Mouse (Mus musculus) heart, embryonic 13.5 days (tissue): Measurements from ENCODE around the gene Eps15l1. TPM values are rescaled to one million over a fixed set of nuclear protein-coding genes. Genes with fewer than 3 reads are reported as not detected.

Experiments
- ATAC-seq: fragments of 200-750 bp; cut with Nextera tagmentation; 2 replicates; pipeline ENCODE4 v1.8.0; 2017; ENCODE audit warnings: moderate TSS enrichment; ENCODE audit not compliant: insufficient number of reproducible peaks, low FRiP score, low TSS enrichment; ENCODE audit errors: extremely low read depth
- H3K27ac ChIP-seq: fragments of 300-500 bp; sonication (generic); replicated peaks from 2 replicates; pipeline ENCODE4 v1.5.1; 2015; ENCODE audit warnings: moderate library complexity, mild to moderate bottlenecking, inconsistent platforms
- H3K27me3 ChIP-seq: fragments of 300-500 bp; sonication (generic); replicated peaks from 2 replicates; pipeline ENCODE4 v1.6.1; 2015; ENCODE audit warnings: mild to moderate bottlenecking, inconsistent platforms
- H3K36me3 ChIP-seq: fragments of 300-500 bp; sonication (generic); 2 replicates; pipeline ENCODE4 v1.6.1; 2015; ENCODE audit warnings: mild to moderate bottlenecking, inconsistent platforms
- H3K4me1 ChIP-seq: fragments of 300-500 bp; sonication (generic); 2 replicates; pipeline ENCODE4 v1.6.1; 2015; ENCODE audit warnings: inconsistent platforms
- H3K4me2 ChIP-seq: fragments of 300-500 bp; sonication (generic); 2 replicates; pipeline ENCODE4 v1.6.1; 2015; ENCODE audit warnings: inconsistent platforms, mild to moderate bottlenecking, moderate library complexity
- H3K4me3 ChIP-seq: fragments of 300-500 bp; sonication (generic); 2 replicates; pipeline ENCODE4 v1.5.1; 2015; ENCODE audit warnings: moderate library complexity, mild to moderate bottlenecking, inconsistent platforms
- H3K9ac ChIP-seq: fragments of 300-500 bp; sonication (generic); 2 replicates; pipeline ENCODE4 v1.6.1; 2015; ENCODE audit warnings: inconsistent platforms, mild to moderate bottlenecking, moderate library complexity
- H3K9me3 ChIP-seq: fragments of 300-500 bp; sonication (generic); 2 replicates; pipeline ENCODE4 v1.6.1; 2016; ENCODE audit warnings: inconsistent platforms
- WGBS: fragments of 180-500 bp; shearing (Covaris S2); methylation state at CpG from one replicate; pipeline ENCODE4 v1.1.7; 2015; ENCODE audit warnings: mixed read lengths; 5-methylcytosine and 5-hydroxymethylcytosine counted together
- polyA plus RNA-seq: library from polyadenylated mRNA; unstranded; fragments of >200 nt; fragmentation: Nextera tagmentation; extraction: Ambion mirVana; gene quantifications from 2 replicates; pipeline ENCODE4 v1.2.1, GENCODE M21; 2015

Eps15l1 gene
- polyA plus RNA-seq, 1 experiment from 2014 or later, result 37.4 TPM

GRCm38 (mm10) chr8:72318801-72319322 lies 102.4 kb downstream of the Eps15l1 start, which contains the start of gene Klf2:
Klf2 (plus strand) TSS chr8:72319033.
- peaks cover 18% of the 10 kb centered on the region for H3K36me3 ChIP-seq
- ATAC-seq, result peak; percentile 89
- peaks cover 63% of the 10 kb centered on the region for H3K4me1 ChIP-seq
- H3K4me3 ChIP-seq, result peak within 1 kb of the TSS; percentile 80
- under 1% methylated on average over 46 of the region's 46 CpGs for whole genome bisulfite sequencing
- peaks cover 10% of the 10 kb centered on the region for H3K27me3 ChIP-seq
- peak within 1 kb of the TSS; percentile 95 for H3K4me2 ChIP-seq
- H3K9me3 ChIP-seq, result no peaks in the 10 kb centered on the region
- peak within 1 kb of the TSS; percentile 81 for H3K27ac ChIP-seq
- peak within 1 kb of the TSS; percentile 91 for H3K9ac ChIP-seq

DNA sequence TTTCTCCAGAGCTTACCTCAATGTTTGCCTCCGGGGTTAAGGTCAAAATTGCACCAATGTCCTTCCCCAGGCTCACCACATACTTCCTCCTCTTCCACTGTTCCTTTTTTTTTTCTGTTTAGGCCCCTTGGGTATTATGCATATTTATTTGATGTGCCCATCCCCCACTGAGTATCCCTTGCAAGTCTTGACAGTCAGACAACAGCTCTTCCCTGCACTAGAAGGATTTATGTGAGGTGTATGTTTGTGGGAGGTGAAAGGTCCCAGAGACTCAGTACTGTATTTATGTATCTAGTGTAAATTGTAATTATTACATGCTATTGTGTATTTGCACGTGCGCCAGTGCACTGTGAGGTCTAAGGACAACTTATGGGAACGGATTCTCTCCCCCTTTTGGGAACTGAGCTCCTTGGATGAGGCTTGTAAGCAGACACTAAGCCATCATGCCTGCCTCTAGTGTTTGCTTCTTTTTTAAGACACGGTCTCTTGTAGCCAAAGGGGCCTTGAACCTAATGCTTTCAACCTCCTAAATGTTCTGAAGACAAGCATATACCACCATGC lies 103.4 kb downstream of the Eps15l1 start:
- no peaks in the 10 kb centered on the region for H3K9me3 ChIP-seq
- no peak overlapping the region for H3K9ac ChIP-seq
- WGBS, result 52% methylated on average over 5 of the region's 5 CpGs
- peaks cover 18% of the 10 kb centered on the region for H3K36me3 ChIP-seq
- no peak for ATAC-seq
- no peak overlapping the region for H3K4me3 ChIP-seq
- peaks cover 57% of the 10 kb centered on the region for H3K4me1 ChIP-seq
- no peak overlapping the region for H3K27ac ChIP-seq
- peaks cover 10% of the 10 kb centered on the region for H3K27me3 ChIP-seq
- no peak overlapping the region for H3K4me2 ChIP-seq

- Histone ChIP-seq H3K4me2 (no peak overlapping the region), H3K4me3 (no peak overlapping the region), H3K27ac (no peak overlapping the region), H3K27me3 (peaks cover 10% of the 10 kb centered on the region), H3K9me3 (no peaks in the 10 kb centered on the region), H3K9ac (peak overlapping the region; percentile 24; the same call in 1 of the 2 replicates), H3K4me1 (peaks cover 50% of the 10 kb centered on the region), H3K36me3 (peaks cover 9% of the 10 kb centered on the region)
- no peak for ATAC-seq
- 56% methylated on average over 10 of the region's 10 CpGs for WGBS
Measured at GRCm38 (mm10) chr8:72316053-72316695, 105.1 kb downstream of the Eps15l1 start.

- no peak overlapping the region for H3K9ac ChIP-seq
- WGBS, result 46% methylated on average over 3 of the region's 3 CpGs
- no peak overlapping the region for H3K27ac ChIP-seq
- no peaks in the 10 kb centered on the region for H3K9me3 ChIP-seq
- H3K4me2 ChIP-seq, result no peak overlapping the region
- no peaks in the 10 kb centered on the region for H3K27me3 ChIP-seq
- peaks cover 54% of the 10 kb centered on the region for H3K4me1 ChIP-seq
- no peak for ATAC-seq
- H3K36me3 ChIP-seq, result no peaks in the 10 kb centered on the region
- no peak overlapping the region for H3K4me3 ChIP-seq
Measured at GRCm38 (mm10) chr8:72312926-72313518, 108.2 kb downstream of the Eps15l1 start.

DNA sequence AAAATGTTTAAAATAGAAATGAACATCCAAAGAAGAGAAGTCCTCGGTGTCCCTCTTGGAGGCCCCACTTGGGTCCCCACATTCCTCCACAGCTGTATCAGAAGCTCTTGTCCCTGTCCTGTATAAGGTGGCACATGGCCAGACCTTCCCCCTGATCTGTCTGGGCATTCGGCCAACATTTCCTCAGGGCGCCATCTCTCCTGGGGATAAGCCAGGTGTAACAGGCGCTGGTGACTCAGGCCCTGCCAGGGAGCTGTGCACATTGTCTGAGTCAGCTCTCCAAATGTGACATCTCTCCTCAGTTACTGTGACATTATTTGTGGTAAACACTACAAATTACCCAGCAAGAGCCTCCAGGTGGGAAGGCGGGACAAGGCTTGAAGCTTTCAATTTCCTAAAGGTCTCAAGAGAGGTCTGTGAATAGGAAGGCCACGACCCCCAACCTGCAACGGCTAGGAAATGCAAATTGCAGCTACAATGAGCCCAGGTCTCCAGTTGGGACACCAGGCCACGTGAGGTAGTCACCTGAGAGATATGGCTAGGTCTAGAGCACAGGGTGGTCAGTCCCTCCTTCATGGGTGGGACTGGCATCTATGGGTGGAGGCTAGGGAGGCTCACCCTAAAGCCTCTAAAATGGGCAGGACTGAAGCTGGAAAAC lies 110.3 kb downstream of the Eps15l1 start:
- H3K27ac ChIP-seq, result peak overlapping the region; percentile 91
- peak; percentile 47; the same call in 1 of the 2 replicates for ATAC-seq

DNA sequence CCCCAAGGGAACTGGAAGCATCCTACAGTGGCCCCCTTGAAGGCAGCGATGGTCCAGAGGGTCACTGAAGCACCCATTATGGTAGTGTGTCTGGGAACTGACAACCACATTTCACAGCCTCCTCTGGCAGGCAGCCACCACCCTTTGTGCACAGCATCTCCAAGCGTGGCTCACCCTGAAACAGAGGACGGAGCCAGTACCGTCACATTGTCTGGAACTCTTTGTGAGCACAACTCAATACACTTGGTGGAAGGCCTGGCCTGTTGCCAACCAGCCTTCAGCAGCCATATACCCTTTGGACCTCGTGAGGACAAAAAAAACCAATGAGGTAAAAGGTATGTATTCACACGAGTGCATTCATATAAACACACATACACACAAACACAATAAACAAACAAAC lies 113.0 kb downstream of the Eps15l1 start:
- peak; percentile 56 for ATAC-seq
- H3K9me3 ChIP-seq, result no peaks in the 10 kb centered on the region
- H3K4me3 ChIP-seq, result no peak overlapping the region
- peak overlapping the region; percentile 81 for H3K27ac ChIP-seq
- 21% methylated on average over 6 of the region's 6 CpGs for WGBS
- H3K4me1 ChIP-seq, result peaks cover 47% of the 10 kb centered on the region
- no peak overlapping the region for H3K4me2 ChIP-seq
- no peak overlapping the region for H3K9ac ChIP-seq
- H3K36me3 ChIP-seq, result no peaks in the 10 kb centered on the region
- no peaks in the 10 kb centered on the region for H3K27me3 ChIP-seq

More for the DNA sequence above, 110.3 kb downstream of the Eps15l1 start:
- H3K4me3 ChIP-seq, result no peak overlapping the region
- H3K36me3 ChIP-seq, result no peaks in the 10 kb centered on the region
- no peak overlapping the region for H3K9ac ChIP-seq
- no peaks in the 10 kb centered on the region for H3K27me3 ChIP-seq
- WGBS, result 31% methylated on average over 8 of the region's 8 CpGs
- peaks cover 48% of the 10 kb centered on the region for H3K4me1 ChIP-seq
- no peak overlapping the region for H3K4me2 ChIP-seq
- H3K9me3 ChIP-seq, result no peaks in the 10 kb centered on the region

- no peak for ATAC-seq
- H3K36me3 ChIP-seq, result no peaks in the 10 kb centered on the region
- 82% methylated on average over 5 of the region's 5 CpGs for WGBS
- no peak overlapping the region for H3K4me3 ChIP-seq
- H3K9me3 ChIP-seq, result no peaks in the 10 kb centered on the region
- no peak overlapping the region for H3K27ac ChIP-seq
- H3K4me1 ChIP-seq, result peaks cover 48% of the 10 kb centered on the region
- no peak overlapping the region for H3K4me2 ChIP-seq
- H3K27me3 ChIP-seq, result no peaks in the 10 kb centered on the region
- no peak overlapping the region for H3K9ac ChIP-seq
Measured at GRCm38 (mm10) chr8:72306913-72307312, 114.3 kb downstream of the Eps15l1 start.

- H3K9ac ChIP-seq, result no peak within 1 kb of the TSS
- H3K4me2 ChIP-seq, result no peak within 1 kb of the TSS
- no peak within 1 kb of the TSS for H3K4me3 ChIP-seq
- H3K36me3 ChIP-seq, result no peaks in the 10 kb centered on the region
- no peak for ATAC-seq
- H3K9me3 ChIP-seq, result no peaks in the 10 kb centered on the region
- H3K27me3 ChIP-seq, result no peaks in the 10 kb centered on the region
- H3K4me1 ChIP-seq, result peaks cover 34% of the 10 kb centered on the region
- no peak within 1 kb of the TSS for H3K27ac ChIP-seq
- 60% methylated on average over 16 of the region's 16 CpGs for WGBS
Measured at GRCm38 (mm10) chr8:72305210-72305905, 115.9 kb downstream of the Eps15l1 start, which contains the start of gene Gm10282. Gm10282 (minus strand) TSS chr8:72305260.

- no peak overlapping the region for H3K4me3 ChIP-seq
- no peaks in the 10 kb centered on the region for H3K27me3 ChIP-seq
- peaks cover 23% of the 10 kb centered on the region for H3K4me1 ChIP-seq
- no peaks in the 10 kb centered on the region for H3K36me3 ChIP-seq
- 40% methylated on average over 8 of the region's 8 CpGs for WGBS
- ATAC-seq, result no peak
- peak overlapping the region; percentile 33; the same call in 1 of the 2 replicates for H3K9ac ChIP-seq
- peak overlapping the region; percentile 75; the same call in 1 of the 2 replicates for H3K27ac ChIP-seq
- H3K9me3 ChIP-seq, result no peaks in the 10 kb centered on the region
- H3K4me2 ChIP-seq, result 0 out of 2 replicates have a peak overlapping the region, but pooled peaks have one; percentile 4
Measured at GRCm38 (mm10) chr8:72303633-72304032, 117.6 kb downstream of the Eps15l1 start.

GRCm38 (mm10) chr8:72302986-72303612 lies 118.2 kb downstream of the Eps15l1 start:
- no peak for ATAC-seq
- H3K9me3 ChIP-seq, result no peaks in the 10 kb centered on the region
- H3K27me3 ChIP-seq, result no peaks in the 10 kb centered on the region
- H3K4me3 ChIP-seq, result no peak overlapping the region
- 48% methylated on average over 8 of the region's 8 CpGs for WGBS
- peak overlapping the region; percentile 64 for H3K9ac ChIP-seq
- H3K27ac ChIP-seq, result peak overlapping the region; percentile 75
- H3K4me1 ChIP-seq, result peaks cover 18% of the 10 kb centered on the region
- H3K4me2 ChIP-seq, result 0 out of 2 replicates have a peak overlapping the region, but pooled peaks have one; percentile 9
- no peaks in the 10 kb centered on the region for H3K36me3 ChIP-seq
